Mouse (Mus musculus): ENCODE measurements around the gene Paics.
"Not testable (repeated sequence)": the region's sequence is repeated elsewhere in the genome, so short reads cannot be mapped to it uniquely, and the experiment has no call there.

Paics gene

DNA sequence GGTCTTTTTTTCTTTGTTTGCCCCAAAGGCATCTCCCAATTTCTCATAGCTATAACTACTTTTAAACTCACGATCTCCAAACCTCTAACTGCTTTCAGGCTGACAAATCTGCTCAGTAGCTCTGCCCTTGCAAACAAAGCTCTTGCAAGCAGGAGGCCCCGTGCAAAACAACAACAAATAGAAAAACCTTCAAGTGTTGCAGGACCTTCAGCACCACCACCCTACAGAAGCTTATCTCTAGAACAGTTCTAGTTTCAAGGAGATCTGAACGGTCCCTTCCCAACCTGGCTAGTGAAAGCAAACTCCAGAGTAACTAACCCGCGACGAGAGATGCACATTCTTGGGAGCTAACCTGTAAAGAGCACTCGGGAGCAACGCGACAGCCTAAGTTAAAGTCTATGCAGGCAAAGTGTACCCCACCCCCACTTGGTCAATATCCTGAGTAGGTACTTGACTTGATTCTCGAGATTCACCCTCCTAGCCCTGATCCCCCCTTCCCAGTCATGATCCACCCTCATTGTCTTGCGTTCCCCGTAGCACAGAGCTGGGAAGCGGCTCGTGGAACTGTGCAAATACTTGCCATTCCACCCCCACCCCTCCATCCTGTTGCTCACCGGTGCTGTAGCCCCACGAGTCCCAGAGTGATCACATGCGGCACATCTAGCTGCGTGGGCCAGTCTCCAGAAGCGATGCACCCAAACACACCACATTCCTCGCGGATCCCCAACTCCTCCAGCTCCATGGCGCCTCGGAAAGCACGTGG is 583 bp upstream of the Paics start:
- no peak for DNase-seq (ENCODE audit: extremely low read depth, low read depth)

DNA sequence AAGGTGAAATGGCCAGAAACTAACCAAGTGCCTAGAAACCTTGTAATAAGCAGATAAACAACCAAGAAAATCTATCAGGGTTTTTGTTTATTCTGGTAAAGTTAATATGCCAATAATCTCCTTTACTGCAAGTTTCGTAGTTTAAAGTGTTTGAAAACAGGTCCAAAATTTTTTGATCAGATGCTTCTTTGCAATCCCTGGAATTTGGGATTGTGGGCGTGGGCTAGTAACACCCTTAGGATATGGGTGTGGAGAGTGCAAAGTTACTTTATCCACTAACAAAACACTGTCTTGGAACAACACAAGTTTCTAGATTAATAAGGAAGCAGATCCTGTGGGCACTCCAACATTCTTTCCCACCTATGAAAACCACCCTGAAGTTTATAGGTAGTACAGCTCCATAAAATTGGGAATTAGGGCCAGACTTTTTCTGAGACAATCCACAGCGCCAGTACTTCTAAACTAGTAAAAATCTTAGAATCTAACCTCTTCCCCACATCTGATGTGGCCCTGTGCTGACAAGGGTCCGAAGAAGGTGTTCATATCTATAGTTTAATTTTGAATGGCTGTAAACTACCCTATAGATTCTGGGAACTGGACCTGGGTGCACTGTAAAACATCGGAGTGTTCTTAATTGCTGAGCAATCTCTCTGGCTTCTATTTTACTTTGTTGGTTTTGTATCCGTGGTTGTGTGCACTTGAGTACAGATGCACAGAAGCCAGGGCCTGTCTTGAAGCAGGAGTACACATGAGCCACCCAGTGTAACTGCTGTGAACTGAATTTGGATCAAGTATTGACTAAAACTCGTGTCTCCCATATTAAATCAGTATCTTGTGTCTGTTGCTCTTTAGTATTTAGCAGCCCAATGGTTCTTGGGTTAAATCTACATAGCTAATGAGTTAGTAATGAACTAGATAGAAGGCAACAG is 1.3 kb downstream of the Paics start:
- no peak for DNase-seq (ENCODE audit: extremely low read depth, low read depth)

DNA sequence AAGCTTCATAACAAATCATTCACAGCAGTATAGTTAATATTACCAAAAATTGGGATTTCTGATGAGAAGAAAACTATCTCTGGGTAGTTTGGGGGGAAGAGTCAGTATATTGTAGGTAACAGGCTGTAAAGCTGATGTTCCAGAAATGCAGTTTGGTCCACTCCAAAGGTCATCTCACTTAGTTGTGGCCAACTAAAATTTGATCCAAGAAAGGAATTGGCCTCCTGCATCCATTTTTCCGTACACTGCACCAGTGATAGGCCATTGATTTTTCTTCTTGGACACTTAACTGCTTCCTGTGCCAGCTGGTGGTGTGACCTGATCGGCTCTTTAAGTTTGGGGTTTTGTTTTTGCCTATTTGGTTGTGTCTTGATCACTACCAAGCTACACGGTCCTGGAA is 2.7 kb downstream of the Paics start:
- no peak for DNase-seq (ENCODE audit: extremely low read depth, low read depth)

DNA sequence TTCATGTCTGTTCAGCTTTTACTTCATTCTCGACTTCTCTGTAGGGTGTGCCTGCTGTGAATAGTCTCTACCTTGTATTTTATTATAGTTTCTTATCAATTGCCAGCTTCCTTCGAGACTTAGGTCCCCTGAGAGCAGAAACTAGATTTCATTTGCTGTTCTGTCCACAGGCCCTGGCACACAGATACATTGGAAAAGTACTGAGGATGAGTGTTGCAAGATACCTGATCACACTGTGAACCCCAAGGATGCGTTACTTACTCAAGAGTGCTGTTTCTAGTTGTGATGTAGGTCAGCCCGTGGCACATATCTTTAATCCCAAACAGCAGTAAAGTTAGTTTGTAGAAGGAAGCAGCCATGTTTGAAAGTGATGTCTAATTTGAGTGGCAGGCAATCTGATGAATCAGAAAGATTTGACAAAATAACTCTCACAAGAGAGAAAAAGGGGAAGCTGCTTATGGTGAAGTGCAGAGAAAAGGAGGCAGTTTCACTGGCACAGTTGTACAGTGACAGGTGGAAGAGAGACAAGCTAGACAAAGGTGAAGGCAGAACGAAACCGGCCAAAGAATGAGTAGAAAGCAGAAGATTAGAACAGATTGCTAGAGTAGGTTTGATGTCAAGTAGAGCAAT is 3.3 kb downstream of the Paics start:
- DNase-seq (ENCODE audit: extremely low read depth, low read depth), result no peak

DNA sequence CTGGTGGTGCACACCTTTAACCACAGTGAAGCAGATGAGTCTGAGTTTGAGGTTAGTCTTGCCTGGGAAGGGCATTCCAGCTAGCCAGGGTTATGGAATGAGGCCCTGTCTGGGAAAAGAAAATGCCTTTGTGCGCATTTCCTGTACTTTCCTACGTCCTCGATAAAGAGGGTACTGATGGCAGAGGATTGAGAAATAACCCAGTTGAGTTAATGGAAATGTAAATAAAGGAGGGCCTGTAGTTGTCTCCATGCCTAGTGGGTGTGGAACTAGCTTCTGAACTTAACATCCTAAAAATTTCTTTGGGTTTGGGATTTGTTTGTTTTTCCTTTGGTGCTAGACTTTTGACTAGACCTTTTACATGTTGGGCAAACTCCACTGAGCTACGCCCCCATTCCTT is 4.4 kb downstream of the Paics start:
- no peak for DNase-seq (ENCODE audit: extremely low read depth, low read depth)

DNA sequence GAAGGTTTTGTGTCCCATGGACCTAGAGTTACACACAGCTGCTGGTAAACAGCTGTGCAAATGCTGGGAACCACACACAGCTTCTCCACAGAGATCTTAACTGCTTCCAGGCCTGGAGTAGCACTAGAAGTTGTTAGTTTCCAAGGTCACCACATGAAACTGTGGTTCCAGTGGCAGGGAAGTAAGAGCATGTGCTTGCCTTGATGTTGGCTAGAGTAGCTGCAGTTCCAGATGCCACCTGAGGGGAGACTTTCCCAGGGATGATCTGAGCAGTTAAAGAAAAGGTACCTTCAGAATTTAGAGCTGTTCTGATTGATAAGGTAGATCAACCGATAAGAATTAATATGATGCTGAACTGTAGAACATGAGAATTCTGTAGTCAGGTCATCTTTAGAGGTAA is 6.8 kb downstream of the Paics start:
- no peak for DNase-seq (ENCODE audit: extremely low read depth, low read depth)

DNA sequence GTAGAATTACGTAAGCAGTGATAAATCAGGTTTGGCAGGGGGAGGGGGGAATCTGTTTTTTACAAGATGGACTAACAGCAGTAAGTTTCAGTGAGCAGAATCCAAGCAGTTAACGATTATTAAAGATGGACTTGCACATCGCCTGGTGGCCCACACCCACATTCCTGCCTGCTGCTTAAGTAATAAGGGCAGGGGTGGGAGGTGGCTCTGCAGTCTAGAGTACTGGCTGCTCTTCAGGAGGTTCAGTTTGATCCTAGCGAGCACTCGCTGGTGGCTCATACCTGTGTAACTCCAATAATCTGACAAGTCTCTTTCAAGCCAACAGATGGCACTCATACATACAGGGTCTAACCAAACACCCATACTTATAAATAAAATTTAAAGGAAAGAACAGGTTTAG is 8.5 kb downstream of the Paics start:
- DNase-seq (ENCODE audit: extremely low read depth, low read depth), result no peak

DNA sequence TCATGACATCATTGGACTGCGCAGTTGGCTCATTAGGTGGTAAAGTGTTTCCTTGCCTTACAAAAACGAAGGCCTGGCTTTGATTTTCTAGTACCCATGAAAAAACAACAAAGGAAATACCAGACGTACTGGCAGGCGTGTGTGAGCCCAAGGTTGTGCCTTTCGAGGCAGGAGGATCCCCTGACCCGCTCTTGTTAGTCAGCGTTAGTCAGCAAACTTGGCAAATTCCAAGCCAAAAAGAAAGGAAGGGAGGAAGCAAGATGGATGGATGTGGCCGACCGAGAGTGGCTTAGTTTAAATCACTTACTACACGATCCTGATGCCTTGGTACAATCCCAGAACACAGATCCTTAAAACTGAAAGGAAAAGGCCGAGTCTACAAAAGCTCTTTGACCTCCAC is 11.4 kb downstream of the Paics start:
- no peak for DNase-seq (ENCODE audit: extremely low read depth, low read depth)

DNA sequence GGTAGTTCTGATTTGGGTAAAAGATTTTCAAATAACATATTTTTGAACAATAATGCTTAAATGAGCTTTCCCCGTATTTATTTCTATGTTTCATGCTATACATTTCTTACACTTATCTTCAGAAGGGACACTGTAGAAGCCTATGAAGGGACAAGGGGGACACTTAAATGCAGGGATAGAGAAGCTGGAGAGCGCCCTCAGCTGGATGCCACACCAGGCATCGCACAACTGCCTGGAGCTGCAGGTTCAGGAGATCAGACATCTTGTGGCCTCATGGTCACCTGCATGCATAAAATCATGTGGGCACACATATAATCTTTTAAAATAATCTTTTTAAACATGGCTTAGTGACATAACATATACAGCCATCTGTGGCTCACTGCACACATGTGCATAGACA is 13.5 kb downstream of the Paics start:
- no peak for DNase-seq (ENCODE audit: extremely low read depth, low read depth)

DNA sequence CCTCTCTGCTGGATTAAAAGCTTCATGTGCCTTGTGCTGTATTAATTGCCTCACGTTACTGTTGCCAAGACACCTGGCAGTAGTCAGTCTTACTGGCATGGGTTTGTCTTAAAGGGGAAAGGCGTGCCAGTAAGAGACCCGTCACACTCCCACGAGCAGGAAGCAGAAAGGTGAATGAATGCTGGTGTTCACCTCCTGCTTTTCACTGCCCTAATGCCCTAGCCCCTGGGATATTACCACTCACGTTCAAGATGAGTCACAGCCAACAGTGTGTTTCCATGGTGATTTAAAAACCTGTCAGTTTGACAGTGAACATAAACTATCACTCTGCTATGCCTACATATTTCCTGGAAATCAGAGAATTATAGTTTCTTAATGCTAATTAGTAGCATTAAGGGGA is 18.1 kb downstream of the Paics start:
- DNase-seq (ENCODE audit: extremely low read depth, low read depth), result no peak

DNA sequence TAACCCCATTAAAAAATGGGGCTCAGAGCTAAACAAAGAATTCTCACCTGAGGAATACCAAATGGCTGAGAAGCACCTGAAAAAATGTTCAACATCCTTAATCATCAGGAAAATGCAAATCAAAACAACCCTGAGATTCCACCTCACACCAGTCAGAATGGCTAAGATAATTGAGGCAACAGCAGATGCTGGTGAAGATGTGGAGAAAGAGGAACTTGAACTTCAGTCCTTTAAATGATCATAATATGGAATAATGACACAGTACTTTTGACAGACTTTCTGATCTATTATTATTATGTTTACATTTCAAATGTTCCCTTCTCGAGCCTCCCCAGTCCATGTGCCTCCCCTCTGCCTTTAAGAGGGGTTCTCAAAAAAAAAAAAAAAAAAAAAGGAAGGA is 20.0 kb downstream of the Paics start:
- not testable (repeated sequence) for DNase-seq (ENCODE audit: extremely low read depth, low read depth)

DNA sequence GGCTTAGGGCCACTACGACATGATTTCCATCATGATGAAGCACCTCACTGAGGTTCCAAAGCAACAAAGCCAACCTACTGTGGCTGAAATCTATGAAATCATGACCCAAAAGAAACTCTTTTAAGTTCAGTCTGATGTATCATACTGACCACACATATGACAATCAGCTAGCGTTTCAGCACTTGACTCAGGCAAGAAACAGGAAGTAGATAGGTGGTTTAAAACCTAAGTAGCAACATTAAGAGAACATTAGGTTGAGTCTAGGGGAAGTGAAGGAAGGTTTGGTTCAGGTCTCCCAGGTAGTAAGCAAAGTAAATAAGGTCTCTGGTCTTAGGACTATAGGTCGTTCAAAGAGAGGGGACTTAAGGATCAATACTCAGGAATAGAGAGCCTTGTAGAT is 22.4 kb downstream of the Paics start:
- no peak for DNase-seq (ENCODE audit: extremely low read depth, low read depth)

DNA sequence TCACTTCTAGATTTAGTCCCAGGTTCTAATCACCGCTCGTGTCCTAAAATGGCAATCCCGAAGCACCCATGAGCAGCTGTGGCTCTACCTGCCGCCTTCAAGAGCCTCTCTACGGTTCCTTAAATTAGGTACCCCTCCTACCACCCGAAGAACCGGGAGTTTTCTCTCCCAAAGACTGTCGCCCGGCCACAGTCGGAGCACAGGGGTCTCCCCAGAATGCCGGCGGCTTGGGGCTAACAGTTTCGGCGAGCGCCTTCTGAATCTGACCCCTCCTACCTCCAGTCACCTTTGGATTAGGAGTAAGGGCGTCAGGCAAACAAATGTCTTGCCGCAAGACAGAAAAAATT is 23.1 kb downstream of the Paics start:
- no peak for DNase-seq (ENCODE audit: extremely low read depth, low read depth)

DNA sequence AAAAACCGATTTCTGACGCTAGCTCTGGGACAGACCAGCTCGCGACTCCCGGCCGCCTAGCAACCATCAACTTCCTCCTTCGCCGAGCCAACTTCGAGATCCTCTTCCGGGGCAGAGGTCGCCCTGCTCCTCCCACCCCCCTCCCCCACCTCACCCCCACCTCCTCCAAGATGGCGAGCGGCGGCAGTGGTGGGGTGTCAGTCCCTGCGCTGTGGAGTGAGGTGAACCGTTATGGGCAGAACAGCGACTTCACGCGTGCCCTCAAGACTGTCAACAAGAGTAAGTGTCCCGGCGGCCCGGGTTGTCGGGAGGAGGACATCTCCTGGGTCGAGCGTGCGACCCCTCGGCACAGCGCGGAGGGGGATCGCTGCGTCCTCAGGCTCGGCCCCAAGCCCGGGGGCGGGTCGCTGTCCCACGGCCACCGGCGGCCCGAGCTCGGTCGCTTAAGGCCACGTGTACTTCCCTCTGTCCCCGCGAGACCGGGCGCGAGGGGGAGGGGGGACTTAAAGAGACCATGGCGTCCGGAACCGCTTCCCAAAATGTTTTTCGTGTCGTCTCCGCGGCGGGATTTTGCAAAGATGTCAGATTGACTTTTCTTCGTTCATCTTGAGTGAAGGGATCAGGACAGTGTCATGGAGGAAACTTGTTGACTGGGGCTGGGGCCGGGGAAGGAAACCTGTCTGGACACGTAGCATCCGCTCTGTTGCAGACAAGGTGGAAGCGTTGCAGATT is 23.6 kb downstream of the Paics start, which contains the start of gene Srp72:
Gene Srp72, plus strand, starts transcription at position 130 of the 732 bp plus-strand sequence.
- DNase-seq (ENCODE audit: extremely low read depth, low read depth), result no peak

DNA sequence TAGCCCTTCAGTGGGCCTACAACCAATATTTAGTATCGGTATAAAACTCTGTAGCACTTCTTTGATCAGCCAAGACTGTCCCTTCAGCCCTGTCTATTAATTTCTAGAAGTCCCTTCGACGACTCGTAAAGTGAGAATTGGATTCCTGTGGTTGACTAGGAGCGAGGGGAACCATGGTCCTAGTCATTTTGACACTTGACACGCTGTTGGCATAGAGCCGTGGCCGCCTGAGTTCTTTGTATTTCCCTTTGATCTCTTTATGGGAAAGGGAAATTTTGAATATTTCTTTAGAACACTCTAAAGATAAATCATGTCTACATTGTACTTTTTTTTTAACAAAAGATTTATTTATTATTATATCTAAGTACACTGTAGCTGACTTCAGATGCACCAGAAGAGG is 24.6 kb downstream of the Paics start:
- DNase-seq (ENCODE audit: extremely low read depth, low read depth), result no peak

DNA sequence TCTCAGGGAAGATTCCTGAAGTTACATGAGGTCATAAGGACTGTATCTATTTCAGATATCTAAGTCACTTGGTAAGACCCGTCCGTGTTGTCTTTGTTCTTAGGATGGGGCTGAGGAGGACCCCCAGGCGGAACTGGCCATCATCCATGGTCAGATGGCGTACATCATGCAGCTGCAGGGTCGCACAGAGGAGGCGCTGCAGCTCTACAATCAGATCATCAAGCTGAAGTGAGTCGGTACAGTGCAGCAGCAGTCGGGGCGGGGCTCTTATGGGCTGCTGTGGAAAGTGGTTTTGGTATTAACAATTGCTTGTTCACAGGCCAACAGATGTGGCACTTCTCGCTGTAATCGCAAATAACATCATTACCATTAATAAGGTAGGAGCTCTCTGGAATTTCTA is 32.9 kb downstream of the Paics start:
- no peak for DNase-seq (ENCODE audit: extremely low read depth, low read depth)

DNA sequence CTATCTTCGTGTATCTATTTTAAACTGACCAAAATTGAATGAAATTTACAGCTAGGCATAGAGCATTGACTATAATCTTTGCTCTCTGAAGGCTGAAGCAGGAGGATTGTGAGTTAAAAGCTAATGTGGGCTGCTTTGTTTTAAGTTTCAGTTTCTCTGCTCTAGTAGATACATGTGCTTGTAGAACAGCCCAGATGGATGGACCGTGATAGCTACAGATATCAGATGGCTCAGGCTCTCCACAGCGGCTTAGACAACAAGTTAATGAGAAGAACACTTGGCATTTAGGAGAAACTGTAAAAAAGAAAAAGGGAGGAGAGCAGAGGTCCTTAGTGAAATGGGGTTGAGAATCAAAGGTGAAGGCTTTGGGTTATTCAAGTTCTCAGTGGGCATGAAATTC is 39.7 kb downstream of the Paics start:
- no peak for DNase-seq (ENCODE audit: extremely low read depth, low read depth)

DNA sequence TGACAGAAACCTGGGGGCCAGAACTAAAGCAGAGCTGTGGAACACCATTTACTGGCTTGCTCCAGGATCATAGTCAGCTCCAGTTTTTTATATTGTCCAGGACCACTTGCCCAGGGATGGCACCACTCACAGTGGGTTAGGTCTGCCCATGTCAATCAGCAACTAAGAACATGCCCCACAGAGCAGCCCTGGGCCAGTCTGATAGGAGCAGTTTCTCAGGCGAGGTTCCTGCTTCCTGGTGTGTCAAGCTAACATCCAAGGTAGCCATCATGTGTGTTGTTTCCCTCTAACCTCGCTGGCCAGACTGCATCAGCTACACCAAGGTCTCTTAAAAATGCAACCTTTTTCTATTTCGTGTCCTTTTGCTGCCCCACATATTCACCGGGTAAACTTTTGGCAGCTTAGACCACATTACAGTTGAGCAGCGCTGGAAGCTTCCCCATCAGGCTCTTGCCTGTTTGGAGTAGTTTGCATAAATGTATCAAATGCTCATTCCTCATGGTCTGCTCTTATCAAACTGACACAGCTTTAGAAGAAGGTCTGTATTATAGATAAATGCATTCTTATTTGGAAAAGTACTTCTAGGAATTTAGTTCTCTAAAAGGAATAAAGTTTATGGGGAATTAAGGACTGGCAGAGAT is 42.2 kb downstream of the Paics start:
- DNase-seq (ENCODE audit: extremely low read depth, low read depth), result peak; percentile 68

DNA sequence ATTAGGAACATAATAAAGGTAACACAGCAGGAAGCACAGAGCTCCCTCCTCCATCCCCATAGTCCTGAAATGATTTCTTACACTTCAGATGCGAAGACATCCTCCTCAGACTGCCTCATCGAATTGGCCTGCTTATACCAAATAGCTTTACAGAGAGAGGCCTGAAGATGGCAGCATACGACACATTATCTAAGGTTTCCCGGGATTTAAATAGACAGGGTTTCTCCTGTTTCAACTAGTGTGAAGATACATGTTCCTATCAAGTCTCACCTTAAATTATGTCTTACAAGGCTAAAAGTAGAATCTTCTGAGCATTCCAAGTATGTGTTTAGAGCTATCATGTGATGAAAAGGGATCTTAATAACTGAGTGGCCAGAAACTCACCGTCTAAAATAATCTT is 47.3 kb downstream of the Paics start:
- peak; percentile 14 for DNase-seq (ENCODE audit: extremely low read depth, low read depth)

DNA sequence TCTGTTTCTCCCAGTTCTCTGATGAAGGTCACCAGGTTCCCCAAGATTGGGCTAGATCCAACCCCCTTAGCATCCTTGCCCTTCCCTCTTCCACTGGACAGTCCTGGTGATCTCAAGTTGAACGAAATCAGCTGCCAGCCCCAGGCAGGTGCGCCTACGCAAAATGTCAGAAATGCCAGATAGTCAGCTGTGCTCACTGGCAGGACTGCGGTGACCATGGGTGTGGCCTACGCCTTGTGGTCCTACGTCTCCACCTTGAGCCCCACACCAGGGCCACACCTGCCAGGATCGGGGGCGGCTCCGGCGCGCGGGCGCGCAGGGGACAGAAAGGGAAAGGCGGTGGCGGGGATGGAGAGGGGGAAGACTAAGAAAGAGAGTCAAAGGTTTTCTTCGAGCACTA is 50.1 kb downstream of the Paics start:
- DNase-seq (ENCODE audit: extremely low read depth, low read depth), result no peak

Measured in MEL-GATA-1-ER (cell line).